Mouse (Mus musculus): ENCODE measurements around the gene Cog5.
"Not testable (repeated sequence)": the region's sequence is repeated elsewhere in the genome, so short reads cannot be mapped to it uniquely, and the experiment has no call there.

GRCm38 (mm10) chr12:31628396-31628795, 26.3 kb upstream of the Cog5 start:
- not testable (repeated sequence) for TF ChIP-seq CTCF (IDR thresholded peaks at IDR 0.05 in 2 of 3, conservative IDR thresholded peaks at IDR 0.05 in 1 of 3; ENCODE audit: control insufficient read depth in 1 of 3, insufficient read depth in 1 of 3, low read depth in 2 of 3, low read length in 3 of 3, poor library complexity in 1 of 3, severe bottlenecking in 1 of 3); ZNF384 (IDR thresholded peaks at IDR 0.05; ENCODE audit: low read depth, low read length); TBP (IDR thresholded peaks at IDR 0.05; ENCODE audit: low read depth, low read length); POLR2A (IDR thresholded peaks at IDR 0.05; ENCODE audit: control insufficient read depth in 1 of 2, insufficient read depth in 1 of 2, low read depth in 1 of 2, low read length in 2 of 2, poor library complexity in 1 of 2); GATA1 (IDR thresholded peaks at IDR 0.05; ENCODE audit: low read depth, low read length); HCFC1 (IDR thresholded peaks at IDR 0.05; ENCODE audit: low read depth, low read length); MEF2A (IDR thresholded peaks at IDR 0.05; ENCODE audit: extremely low read depth, insufficient replicate concordance, low read depth, low read length, poor library complexity, severe bottlenecking); RAD21 (IDR thresholded peaks at IDR 0.05; ENCODE audit: low read depth, low read length); ELF1 (IDR thresholded peaks at IDR 0.05; ENCODE audit: low read depth, low read length)
